Mouse (Mus musculus) C2C12 (cell line): Measurements from ENCODE around the gene Rpl18.

Experiments used
- CEBPB ChIP-seq: IDR thresholded peaks from one replicate; pipeline ENCODE4 v1.6.1; 2011; ENCODE audit warnings: low read depth, mild to moderate bottlenecking, control low read depth, moderate library complexity
- CTCF ChIP-seq: IDR thresholded peaks from one replicate; pipeline ENCODE4 v1.5.1; 2011; ENCODE audit not compliant: control insufficient read depth, insufficient read depth, insufficient read length
- FOSL1 ChIP-seq: IDR thresholded peaks from one replicate; pipeline ENCODE4 v1.8.0; 2011; ENCODE audit warnings: mild to moderate bottlenecking, low read length; ENCODE audit not compliant: poor library complexity, insufficient read depth, severe bottlenecking
- MAX ChIP-seq: IDR thresholded peaks from one replicate; pipeline ENCODE4 v1.6.1; 2011; ENCODE audit warnings: mild to moderate bottlenecking, control low read depth
- MYOD1 ChIP-seq: IDR thresholded peaks from one replicate; pipeline ENCODE4 v1.6.1; 2011; ENCODE audit warnings: low read depth; ENCODE audit not compliant: control insufficient read depth, insufficient read length
- MYOG ChIP-seq: IDR thresholded peaks from one replicate; pipeline ENCODE4 v1.6.1; 2011; ENCODE audit not compliant: control insufficient read depth, insufficient read length; ENCODE audit errors: extremely low read depth
- USF1 ChIP-seq: IDR thresholded peaks from one replicate; pipeline ENCODE4 v1.6.1; 2011; ENCODE audit warnings: low read depth, mild to moderate bottlenecking, control low read depth, moderate library complexity

DNA sequence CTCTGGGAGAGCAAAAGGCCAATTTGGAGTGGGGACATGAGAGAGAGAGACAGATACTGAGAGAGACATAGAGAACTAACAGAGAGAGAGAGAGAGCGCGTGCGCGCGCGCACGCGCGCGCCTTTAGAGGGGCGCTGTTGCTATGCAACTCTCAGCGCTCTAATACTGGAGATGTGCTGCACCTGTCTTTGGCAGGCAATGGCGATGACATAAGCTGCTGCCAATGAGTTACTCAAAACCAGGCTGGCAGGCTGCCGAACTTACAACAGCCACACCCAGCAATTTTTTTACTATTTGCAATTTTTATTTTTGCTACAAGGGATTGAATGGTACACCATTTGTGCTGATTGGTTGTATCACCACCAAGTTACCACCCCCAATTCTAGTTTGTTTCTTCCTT is 47.5 kb upstream of the Rpl18 start:
- TF ChIP-seq CTCF (no peak), CEBPB (no peak), USF1 (no peak), MAX (no peak), FOSL1 (no peak), MYOD1 (no peak), MYOG (no peak)
